Mouse (Mus musculus) thymus, postnatal 0 days (tissue): ENCODE measurements at regions not wholly inside any gene's neighbourhood (a gene's known extent, or its start where the extent isn't known, plus 50 kb on each side); places are given as distances from the start of the nearest gene placed in this dataset. TPM values are rescaled to one million over a fixed set of nuclear protein-coding genes. Genes with fewer than 3 reads are reported as not detected.

Experiments
- microRNA-seq: library from miRNA; unstranded; fragments of <30 nt; microRNA quantifications from one replicate; pipeline ENCODE4, GENCODE M21; 2016; ENCODE audit warnings: borderline number of aligned reads

Small RNAs in the stretch of these regions (microRNA-seq; reads per million reads assigned to microRNA genes)
- gene Gm22234 (not detected), gene Gm25297 (not detected)
